Mouse (Mus musculus): ENCODE data around the gene Rasgef1b.

Gene Rasgef1b

DNA sequence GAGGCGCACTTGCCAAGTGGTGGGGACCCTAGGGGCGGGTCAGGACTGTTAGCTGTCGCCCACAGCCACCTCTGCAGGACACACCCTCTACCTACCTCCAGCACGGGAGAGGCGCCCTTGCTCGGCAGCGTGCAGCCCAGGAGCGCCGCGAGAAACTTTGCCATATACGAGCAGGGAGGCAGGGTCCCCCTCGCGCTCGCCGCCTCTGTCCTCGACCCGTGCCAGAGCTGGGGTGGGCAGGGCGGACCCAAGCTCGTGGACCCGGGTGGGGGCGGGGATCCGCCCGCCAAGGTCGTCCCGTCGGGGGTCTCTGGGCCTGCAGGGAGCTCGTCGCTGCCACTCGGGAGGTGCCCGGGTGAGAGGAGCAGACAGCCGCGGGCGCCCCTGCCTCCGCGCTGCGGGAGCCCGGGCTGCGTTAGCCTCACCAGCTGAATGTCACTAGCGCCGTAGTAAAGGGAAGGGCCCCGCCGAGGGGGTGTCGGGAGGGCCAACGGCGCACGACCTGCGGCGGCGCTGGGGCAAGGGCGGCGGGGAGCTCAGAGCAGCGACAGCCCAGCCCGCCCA lies at the start of gene Rasgef1b:
Gene Rasgef1b (minus strand): TSS at position 417 of the 564 bp plus-strand sequence.
- DNase-seq (ENCODE audit: low spot score): peak; percentile 18

DNA sequence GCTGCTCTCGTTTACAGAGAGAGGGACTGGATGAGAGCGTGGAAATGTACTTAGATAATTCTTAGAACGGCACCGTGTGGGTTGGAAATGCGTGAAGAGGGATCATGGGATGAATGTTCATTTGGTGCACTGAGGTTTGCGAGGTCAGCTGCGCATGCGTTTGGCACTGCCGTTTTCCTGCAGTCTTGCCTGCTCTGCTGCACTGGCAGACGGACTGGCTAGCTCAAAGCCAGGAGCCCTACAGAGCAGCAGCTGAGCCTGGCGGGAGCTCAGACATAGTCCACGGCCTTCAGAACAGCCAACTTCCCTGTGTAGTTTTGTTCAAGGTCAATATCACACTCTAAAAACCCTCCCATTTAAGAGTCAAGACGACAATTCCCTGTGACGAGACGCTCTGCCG lies 46.5 kb upstream of the Rasgef1b start:
- no peak for DNase-seq (ENCODE audit: low spot score)

DNA sequence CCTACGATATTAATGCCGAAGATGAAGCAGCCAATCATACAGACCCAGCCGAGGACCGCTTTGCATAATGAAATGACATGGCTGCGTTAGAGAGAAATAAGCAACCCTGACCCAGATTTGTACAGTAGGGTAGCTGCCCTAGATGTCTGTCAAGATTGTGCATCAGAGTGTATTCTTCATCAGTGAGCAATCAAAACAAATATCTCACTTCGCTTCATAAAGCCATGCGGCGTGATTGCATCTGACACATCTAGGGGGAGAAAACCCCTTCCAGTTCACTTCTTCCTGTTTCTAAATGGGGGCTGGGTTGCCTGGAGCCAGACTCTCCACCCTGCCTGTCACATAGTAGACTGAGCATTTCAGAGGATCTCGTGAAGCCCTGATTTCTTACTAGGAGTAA lies 44.4 kb upstream of the Rasgef1b start:
- no peak for DNase-seq (ENCODE audit: low spot score)

DNA sequence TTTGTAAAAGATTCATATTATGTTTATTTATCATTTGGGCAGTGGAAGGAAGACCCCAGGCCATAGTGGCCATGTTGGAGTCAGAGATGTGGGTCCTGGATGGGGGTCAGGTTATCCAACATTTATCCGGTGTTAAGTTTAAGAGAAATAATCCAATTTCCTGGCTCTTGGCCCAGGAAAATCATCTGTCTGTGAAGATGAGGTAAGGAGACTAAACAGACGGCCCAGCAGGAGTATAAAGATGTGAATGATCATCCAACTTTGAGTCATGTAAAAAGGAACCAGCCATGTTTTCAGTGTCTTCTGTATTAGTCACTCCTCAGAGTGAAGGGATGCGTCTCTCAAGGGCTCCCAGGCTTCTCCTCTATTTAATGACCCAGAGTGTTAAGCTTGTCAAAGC lies 35.4 kb upstream of the Rasgef1b start:
- DNase-seq (ENCODE audit: low spot score): no peak

DNA sequence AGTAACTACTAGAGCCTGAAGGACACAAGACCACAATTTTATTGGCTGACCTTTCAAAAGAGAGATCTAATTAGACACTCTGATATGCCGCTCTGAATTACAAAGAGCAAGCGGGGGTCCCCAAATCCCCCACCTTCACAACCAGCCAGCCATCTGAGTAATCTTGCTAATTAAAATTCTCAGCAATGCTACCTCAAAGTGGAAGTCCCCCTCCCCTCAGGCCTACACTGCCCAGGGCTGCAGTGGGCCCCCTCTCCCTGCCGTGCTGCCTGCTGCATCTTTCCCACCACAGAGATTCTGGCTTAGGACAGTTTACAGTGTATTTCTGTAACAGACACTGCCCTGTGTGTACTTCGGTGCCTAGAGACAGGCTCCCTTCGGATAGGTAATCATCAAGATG lies 30.0 kb upstream of the Rasgef1b start:
- DNase-seq (ENCODE audit: low spot score): no peak

DNA sequence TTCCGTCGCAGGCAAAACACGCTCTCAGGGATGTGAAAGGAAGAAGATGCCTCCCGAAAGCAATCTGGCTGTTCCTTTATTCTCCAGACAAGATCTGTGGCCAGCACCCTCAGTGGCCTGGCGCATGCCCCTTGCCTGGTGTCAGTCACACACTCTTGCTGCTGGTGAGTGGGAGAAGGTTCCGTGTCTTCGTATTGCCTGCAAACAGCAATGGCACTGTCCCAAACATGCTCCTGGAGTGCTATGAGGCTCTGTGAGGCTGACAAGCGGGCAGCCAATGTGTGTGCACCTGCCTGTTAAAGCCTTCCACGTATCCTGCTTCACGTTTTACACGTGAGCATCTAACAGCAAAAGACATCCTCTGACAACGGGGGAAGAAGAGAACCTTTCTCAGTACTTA lies 25.0 kb upstream of the Rasgef1b start:
- DNase-seq (ENCODE audit: low spot score): no peak

DNA sequence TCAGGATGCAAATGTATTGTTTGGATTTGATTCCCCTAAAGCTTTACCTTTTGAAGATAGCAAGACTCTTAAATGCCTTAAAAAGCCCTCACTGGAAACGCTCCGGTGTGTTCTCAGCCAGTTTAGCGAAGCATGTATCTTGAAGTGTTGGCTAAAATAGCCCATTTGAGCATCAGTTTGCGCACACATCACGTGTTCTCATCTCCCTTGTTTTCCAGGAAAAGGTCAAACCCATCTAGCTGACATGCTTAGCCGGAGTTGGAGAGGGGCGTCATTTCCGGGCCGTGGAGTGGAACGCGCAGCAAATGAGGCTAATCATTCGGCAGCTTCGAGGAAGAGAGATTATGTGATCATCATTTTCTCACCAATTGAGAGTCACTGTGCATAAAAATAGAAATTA lies 24.5 kb upstream of the Rasgef1b start:
- no peak for DNase-seq (ENCODE audit: low spot score)

DNA sequence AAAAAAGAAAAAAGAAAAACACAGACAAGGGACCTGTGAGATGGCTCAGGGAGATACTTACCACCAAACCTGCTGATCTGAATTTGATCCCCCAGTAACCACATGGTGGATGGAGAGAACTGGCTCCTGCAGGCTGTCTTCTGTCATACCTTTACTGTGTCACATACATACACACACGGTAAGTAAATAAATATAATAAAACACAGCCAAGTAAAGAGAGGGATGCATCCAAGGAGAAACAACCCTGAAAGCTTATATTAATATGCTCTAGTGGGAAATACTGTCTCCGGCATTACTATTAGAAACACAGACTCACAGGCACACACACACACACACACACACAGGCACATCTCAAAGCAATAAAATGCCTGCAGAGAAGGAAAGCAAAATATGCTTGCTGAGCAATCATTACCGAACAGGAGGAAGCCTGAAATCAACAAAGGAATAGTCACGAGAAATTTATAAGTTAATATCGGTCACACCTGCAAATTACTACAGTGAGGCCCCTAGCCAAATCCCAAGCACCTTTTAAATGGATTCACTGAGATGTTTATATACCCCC lies 23.9 kb upstream of the Rasgef1b start:
- DNase-seq (ENCODE audit: low spot score): no peak

DNA sequence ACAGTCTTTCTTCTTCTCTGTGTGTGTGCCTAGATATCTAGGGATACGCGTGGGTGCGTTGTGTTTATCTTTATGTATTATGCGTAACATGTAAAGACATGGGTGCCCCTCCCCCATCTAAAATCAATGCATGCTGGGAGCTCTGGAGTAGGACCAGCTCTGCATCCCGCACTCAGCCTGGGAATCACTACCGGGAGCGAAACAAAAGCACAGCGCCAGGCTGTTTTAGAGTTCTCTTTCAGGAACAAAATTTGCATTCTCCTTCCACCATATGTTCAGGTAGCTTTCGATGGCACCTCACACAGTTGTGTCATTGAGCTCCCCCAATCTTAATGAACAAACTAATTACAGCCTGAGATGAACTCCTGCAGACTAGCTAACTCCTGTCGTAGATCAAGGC lies 19.6 kb upstream of the Rasgef1b start:
- DNase-seq (ENCODE audit: low spot score): no peak

DNA sequence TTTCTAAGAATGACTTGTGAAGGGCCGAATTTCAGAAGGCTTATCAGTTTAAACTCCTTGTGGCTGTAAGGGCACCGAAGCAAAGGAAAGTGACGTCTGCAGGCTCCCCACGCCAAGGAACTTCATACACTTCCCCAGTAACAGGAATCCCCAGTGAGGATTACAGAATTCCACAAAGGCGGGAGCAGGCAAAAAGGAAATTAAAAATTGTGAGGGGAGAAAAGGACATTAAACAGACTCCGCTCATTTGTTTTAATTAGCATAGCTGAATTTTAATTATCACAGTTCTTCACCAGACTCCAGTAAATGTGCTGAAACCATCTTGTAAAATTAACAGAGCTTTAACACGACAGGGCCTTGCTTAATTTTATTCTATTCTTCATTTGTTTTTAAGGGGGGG lies 17.2 kb upstream of the Rasgef1b start:
- no peak for DNase-seq (ENCODE audit: low spot score)

DNA sequence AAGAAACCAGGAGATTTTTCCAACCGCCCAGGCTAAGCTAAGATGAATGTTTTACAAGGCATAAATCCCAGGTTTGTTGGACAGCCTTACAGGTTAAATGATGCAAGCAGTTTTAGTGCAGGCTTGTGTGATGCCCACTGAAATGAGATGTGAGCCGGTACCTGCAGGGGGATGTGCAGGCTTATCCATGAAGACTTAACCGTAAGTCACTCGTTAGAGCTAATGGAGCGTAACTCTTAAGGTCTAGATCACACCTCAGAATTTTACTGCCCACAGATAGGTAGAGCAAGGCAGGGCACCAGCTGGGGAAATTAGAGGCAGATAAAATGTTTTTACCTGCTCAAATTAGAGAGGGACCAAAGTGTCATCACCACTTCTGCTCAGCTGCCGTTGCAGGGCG lies 14.0 kb upstream of the Rasgef1b start:
- DNase-seq (ENCODE audit: low spot score): no peak

DNA sequence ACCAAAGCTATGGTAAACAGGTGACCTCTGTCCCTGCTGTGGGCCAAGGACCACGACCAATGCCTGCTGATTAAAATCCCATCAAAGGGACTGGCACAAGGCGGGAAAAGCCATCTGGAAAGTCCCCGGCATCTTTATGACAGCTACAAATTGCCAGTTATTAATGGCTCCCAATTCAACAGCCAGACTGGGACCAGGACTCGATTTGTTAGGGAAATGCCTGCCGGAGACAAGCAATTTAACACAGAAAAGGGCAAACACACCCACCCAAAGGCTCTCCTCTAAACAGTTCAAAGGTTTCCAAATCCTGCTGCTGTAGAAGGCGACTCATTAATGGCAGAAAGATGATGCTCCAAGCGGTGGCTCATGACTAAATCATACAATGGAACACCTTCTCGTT lies 13.2 kb upstream of the Rasgef1b start:
- DNase-seq (ENCODE audit: low spot score): no peak

DNA sequence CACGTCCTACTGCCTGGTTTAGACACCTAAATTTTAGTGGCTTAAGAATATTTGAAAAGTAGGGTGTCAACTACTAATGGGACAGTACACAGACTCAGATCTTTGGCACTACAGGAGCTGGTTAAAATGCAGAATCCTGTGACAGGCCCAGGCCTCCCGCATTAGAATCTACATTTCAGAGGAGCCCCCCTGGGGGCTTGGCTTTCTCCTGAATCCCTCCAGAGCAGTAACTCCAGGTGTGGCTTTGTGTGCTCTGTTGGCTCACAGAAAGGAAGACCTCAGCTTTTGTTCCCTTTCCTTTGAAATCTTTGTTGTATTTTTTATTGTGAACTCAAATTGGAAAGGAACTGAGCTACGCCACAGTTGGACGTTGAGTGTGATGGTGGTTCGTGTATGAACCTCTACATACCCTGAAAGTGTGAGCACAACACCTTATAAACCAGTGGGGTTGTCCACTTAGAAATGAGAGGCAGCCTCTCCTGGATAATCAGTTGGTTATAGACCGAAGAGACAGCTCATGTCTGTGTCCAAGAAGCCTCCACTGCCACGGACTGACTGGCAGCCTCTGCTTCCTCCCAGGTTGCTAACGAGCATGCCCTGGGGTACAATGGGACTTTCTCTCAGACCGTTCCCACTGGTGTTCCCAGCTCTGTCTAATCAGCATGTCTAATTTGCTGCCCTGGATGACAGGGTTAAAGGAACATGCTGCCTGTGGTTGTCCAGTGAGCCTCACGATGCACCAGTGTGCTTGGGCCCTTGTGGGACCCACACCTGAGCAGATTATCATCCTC lies 9.3 kb upstream of the Rasgef1b start:
- no peak for DNase-seq (ENCODE audit: low spot score)

DNA sequence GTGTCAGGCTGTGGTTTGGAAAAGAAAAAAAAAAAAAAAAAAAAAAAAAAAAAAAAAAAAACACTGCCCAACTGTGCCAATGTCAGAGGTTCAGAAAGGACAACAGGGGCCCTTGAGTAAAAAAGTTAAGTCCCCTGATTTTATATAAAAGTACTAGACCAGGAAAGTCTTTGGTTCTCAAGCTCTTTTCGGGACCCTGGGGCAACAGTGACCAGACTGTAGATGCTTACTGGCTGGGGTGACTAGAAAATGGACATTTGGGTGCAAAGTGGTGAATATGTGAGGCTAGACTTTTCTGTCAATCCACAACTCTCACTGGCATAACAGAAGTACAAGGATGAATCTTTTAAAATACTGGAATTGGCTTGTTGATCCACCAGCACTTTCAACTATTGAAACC lies 1.1 kb upstream of the Rasgef1b start:
- no peak for DNase-seq (ENCODE audit: low spot score)

DNA sequence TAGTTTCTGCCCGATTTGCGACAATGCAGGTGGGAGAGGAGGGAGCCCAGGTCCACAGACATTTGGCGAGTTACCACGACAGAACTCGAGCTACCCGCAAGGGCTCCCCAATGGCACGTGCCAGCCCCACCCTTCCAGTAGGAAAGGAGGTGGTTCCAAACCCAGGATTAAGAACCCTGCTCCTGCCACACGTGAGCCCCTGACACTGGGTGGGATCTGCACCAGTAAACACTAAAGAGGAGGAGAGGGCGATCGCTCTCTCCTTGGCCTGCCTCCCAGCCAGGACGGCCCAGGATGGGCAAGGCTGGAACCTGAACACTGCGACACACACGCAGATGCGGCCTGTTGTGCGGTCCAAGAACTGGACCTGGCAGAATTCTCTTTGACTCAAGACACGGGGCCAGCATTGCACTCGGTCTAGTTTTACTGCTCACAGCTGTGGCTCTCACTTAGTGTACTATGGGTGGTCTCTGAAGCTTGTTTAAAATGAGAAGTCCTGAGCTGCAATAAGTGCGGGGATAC lies 557 bp upstream of the Rasgef1b start:
- DNase-seq (ENCODE audit: low spot score): no peak

DNA sequence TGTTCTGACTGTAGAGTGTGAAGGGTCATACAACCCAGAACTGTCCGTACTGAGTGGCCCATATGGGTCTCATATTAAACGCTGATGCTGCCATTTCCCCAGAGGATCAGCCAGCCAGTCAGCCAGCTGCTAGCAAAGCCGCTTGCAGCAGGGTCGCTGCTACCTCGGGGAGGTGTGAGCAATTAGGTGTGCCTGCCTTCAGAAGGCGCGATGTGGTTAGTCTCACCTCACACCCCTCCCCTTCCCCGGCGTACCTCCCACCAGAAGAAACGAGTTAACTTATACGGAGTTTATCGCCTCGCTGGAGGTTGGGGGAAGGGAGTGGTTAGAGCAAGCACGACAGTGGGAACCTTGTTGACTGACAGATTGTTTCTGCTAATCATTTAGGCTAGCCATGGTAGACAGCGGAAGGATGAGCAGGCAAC lies 826 bp downstream of the Rasgef1b start:
- DNase-seq (ENCODE audit: low spot score): peak; percentile 1

DNA sequence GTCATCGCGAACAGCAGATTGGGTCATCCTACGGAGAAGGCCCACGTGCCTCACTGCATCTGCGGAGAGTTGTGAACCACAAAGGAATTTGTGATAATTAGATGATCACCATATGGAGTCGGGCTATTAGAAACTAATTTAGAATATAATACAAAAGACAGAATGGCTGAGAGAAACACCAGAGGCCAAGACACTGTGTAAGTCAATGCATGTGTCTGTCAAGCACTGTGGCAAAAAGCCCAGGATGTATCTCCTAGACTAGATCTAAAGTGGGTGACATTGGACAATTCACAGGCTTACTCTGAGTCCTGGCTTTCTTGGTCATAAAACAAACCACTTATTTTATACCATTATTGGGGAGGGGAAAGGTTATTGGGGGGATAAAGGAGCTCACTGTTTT lies 4.9 kb downstream of the Rasgef1b start:
- DNase-seq (ENCODE audit: low spot score): no peak

DNA sequence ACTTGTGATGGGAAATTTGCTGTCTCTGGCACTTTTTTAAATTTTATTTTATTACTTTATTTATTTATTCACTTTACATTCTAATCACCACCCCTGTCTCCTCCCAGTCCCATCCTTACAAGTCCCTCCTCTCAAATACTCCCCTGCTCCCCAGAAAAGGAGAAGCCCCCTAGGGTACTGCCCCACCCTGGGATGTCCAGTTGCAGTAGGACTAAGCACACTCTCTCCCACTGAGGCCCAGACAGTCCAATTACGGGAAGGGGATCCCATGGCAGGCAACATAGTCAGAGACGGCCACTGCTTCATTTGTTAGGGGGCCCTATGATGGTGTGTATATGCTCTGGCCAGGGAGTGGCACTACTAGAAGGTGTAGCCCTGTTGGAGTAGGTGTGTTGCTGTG lies 6.6 kb downstream of the Rasgef1b start:
- no peak for DNase-seq (ENCODE audit: low spot score)

DNA sequence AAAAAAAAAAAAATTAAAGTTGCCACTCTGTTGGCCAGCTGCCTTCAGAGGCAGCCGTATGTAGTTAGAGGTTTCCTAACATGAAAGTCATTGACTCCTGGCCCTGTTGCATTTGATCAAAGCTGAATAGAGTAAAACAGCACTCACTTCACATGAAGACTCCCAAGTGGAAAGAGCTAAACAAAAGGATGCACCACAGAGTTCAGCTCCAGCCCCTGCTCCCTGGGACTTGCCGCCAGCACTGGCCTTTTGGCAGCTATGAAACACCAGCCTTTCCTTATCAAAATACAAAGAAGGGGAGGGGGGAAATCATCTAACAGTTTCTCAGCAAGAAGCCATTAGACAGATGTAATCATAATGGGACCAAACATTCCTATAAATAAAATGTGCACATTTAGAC lies 8.3 kb downstream of the Rasgef1b start:
- no peak for DNase-seq (ENCODE audit: low spot score)

DNA sequence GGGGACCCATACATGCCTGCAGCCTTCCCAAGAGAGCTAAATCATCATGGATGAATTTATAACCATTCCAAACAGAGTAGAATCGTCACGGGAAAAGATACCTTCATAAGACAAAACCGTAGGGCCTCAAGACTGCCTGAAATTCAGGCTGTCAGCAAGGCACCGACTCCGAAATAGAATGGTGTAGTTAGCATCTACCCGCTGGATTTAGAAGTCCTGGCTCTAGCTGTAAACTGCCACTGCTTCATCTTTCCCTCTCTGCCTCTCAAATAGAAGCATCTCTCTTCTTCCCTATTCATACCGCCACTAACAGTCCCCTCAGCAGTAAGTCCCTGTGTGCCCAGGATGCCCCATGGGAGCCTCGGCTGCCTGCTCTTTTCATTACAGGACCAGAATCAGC lies 10.9 kb downstream of the Rasgef1b start:
- DNase-seq (ENCODE audit: low spot score): no peak

DNA sequence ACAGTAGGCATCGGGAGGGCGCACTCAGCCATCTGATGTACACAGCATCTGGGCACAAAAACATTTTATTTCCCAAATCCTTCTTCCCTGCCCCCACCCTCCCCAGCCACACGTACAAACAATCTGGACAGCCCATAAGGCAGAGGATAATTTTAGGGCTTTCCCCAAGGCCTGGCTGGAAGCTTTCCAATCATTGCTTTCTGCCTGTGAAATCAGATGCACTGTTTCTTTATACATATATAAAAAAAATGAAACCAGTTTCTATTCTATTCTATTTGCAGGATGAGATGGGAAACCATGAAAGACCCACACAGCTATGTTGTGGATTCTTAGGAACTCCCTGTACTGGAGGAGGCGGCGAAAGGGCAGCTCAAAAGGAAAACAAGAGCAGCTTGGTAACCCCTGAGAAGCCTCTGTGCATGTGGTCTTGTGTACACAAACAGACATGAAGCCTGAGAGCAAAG lies 13.6 kb downstream of the Rasgef1b start:
- no peak for DNase-seq (ENCODE audit: low spot score)

DNA sequence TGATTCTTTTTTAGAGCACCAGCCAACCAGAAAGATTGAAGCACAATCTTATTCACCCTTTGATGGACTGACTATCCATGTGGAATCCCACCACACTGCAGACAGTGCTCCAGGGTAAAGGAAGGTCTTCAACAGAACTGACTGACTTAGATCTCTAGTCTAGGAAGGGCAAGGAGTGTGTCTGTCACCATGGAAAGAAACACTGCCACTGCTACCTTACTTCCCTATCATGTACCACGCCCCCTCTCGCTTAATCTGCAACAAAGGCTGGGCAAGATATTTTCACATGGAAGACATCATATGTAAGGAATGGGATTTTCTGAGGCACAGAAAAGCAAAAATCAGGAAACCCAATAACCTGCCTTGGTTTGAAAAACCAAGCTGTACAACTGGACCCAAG lies 16.9 kb downstream of the Rasgef1b start:
- no peak for DNase-seq (ENCODE audit: low spot score)

DNA sequence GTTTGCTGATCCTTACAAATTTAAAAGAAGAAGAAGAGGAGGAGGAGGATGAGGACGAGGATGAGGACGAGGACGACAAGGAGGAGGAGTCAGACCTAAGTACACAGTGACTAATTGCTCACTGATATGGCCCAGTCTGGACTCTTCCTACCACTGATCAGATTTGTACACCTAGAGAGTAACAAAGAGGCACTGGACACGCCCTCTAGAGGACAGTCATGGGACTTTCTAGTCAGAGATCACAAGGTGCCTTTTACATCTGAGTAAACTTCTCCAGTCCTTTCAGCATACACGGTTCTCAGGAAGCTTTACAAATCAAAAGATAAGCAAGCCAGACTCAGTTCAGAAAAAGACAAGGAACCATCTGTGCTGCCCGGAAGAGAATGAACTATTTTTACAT lies 20.2 kb downstream of the Rasgef1b start:
- DNase-seq (ENCODE audit: low spot score): no peak
